Mouse (Mus musculus) kidney, postnatal 0 days (tissue): ENCODE measurements around the gene Ncapd2. TPM values are rescaled to one million over a fixed set of nuclear protein-coding genes. Genes with fewer than 3 reads are reported as not detected.
"Not testable (repeated sequence)": the region's sequence is repeated elsewhere in the genome, so short reads cannot be mapped to it uniquely, and the experiment has no call there.

ENCODE experiments used
- ATAC-seq: fragments of 200-750 bp; cut with Nextera tagmentation; replicated peaks from 2 replicates; pipeline ENCODE4 v1.8.0; 2017; ENCODE audit warnings: low read depth, moderate number of reproducible peaks, moderate TSS enrichment, moderate library complexity; ENCODE audit not compliant: low FRiP score
- DNase-seq: peaks from one replicate; pipeline ENCODE4 v3.0.0-alpha.2; 2016; ENCODE audit warnings: low spot score
- H3K27ac ChIP-seq: fragments of 300-500 bp; sonication (generic); 2 replicates; pipeline ENCODE4 v1.5.1; 2014; ENCODE audit warnings: mild to moderate bottlenecking
- H3K27me3 ChIP-seq: fragments of 300-500 bp; sonication (generic); 2 replicates; pipeline ENCODE4 v1.6.1; 2014; ENCODE audit warnings: low read length, mixed read lengths; ENCODE audit not compliant: insufficient read depth
- H3K36me3 ChIP-seq: fragments of 300-500 bp; sonication (generic); 2 replicates; pipeline ENCODE4 v1.6.1; 2014; ENCODE audit warnings: low read length, mixed read lengths; ENCODE audit not compliant: insufficient read depth
- H3K4me1 ChIP-seq: fragments of 300-500 bp; sonication (generic); replicated peaks from 2 replicates; pipeline ENCODE4 v1.6.1; 2014; ENCODE audit warnings: antibody characterized with exemption, low read length, mixed read lengths; ENCODE audit not compliant: insufficient read depth
- H3K4me2 ChIP-seq: fragments of 300-500 bp; sonication (generic); 2 replicates; pipeline ENCODE4 v1.6.1; 2014; ENCODE audit warnings: mild to moderate bottlenecking, low read length, moderate library complexity, mixed read lengths
- H3K4me3 ChIP-seq: fragments of 300-500 bp; sonication (generic); replicated peaks from 2 replicates; pipeline ENCODE4 v1.5.1; 2014; ENCODE audit warnings: low read depth, low read length
- H3K9ac ChIP-seq: fragments of 300-500 bp; sonication (generic); 2 replicates; pipeline ENCODE4 v1.6.1; 2014; ENCODE audit warnings: low read depth, low read length
- H3K9me3 ChIP-seq: fragments of 300-500 bp; sonication (generic); replicated peaks from 2 replicates; pipeline ENCODE4 v1.6.1; 2016; ENCODE audit warnings: low read length, inconsistent platforms, mixed read lengths
- CTCF ChIP-seq: IDR thresholded peaks from 2 replicates; pipeline ENCODE4 v1.5.1; 2016; ENCODE audit warnings: antibody characterized with exemption, low read depth, mild to moderate bottlenecking, moderate library complexity
- WGBS: fragments of 180-500 bp; shearing (Covaris S2); extraction: QIAGEN DNeasy Blood & Tissue Kit; methylation state at CpG from one replicate; pipeline ENCODE4 v1.1.7; 2014; 5-methylcytosine and 5-hydroxymethylcytosine counted together
- polyA plus RNA-seq: library from polyadenylated mRNA; unstranded; fragments of >200 nt; fragmentation: Nextera tagmentation; extraction: Ambion mirVana; gene quantifications from 2 replicates; pipeline ENCODE4 v1.2.1, GENCODE M21; 2015

Ncapd2 gene
- polyA plus RNA-seq, 1 experiment from 2014 or later, result 43.8 TPM

GRCm38 (mm10) chr6:125164672-125165327 is 26.7 kb downstream of the Ncapd2 start:
- peaks cover 29% of the 10 kb centered on the region for H3K4me1 ChIP-seq
- no peaks in the 10 kb centered on the region for H3K9me3 ChIP-seq
- WGBS, result under 1% methylated on average over 38 of the region's 39 CpGs
- peak; percentile 87 for DNase-seq
- ATAC-seq, result peak; percentile 18
- peak overlapping the region; percentile 88 for H3K27ac ChIP-seq
- peak overlapping the region; percentile 86 for H3K9ac ChIP-seq
- peaks cover 23% of the 10 kb centered on the region for H3K36me3 ChIP-seq
- H3K27me3 ChIP-seq, result no peaks in the 10 kb centered on the region
- peak overlapping the region; percentile 86 for H3K4me3 ChIP-seq
- no peak for TF ChIP-seq CTCF
- peak overlapping the region; percentile 87 for H3K4me2 ChIP-seq

DNA sequence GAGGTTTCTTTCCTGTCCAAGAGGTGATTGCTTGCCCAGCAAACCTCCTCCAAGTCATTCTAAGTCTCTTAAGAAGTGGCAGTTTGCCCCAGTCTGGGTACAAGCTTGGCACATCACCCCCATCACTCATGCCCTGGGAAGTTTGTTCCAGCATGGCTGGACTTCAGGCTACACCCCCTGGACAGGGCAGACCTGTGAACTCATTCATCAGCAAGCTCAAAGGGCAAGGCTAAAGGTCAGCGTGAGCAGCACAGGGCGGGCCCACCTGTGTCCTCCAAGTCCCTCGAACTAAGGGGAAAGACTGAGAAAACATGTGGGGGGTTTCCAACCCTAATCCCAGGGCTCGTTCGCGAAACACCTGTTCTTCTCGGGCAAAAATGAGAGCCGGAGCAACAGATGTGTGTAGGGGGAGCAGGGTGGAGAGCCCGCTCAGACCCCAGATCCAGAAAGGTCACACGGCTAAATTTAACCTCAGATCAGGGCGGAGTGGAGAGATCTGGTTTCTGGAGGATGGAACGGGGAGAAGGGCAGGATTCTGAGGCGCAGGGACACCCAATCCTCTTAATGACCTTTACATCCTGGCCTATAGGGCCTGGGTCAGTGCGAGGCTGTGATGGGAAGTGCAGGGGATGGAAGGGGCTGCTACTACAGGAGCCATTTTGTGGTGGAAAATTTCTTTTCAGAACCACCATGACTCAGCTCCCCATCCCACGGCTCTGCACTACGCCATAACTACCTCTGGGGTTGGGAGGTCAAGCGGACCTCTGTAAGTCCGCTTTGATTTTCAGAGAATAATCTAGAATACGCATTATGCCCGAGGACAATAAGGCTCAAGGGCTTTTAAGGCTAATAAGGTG is 27.5 kb downstream of the Ncapd2 start:
- TF ChIP-seq CTCF, result no peak
- H3K4me3 ChIP-seq, result peak overlapping the region; percentile 86
- no peaks in the 10 kb centered on the region for H3K27me3 ChIP-seq
- DNase-seq (peak; percentile 35), ATAC-seq (no peak)
- H3K27ac ChIP-seq, result peak overlapping the region; percentile 88
- 2% methylated on average over 20 of the region's 20 CpGs for WGBS
- H3K4me2 ChIP-seq, result peak overlapping the region; percentile 87
- no peaks in the 10 kb centered on the region for H3K9me3 ChIP-seq
- peak overlapping the region; percentile 86 for H3K9ac ChIP-seq
- H3K36me3 ChIP-seq, result peaks cover 18% of the 10 kb centered on the region
- H3K4me1 ChIP-seq, result peaks cover 29% of the 10 kb centered on the region

DNA sequence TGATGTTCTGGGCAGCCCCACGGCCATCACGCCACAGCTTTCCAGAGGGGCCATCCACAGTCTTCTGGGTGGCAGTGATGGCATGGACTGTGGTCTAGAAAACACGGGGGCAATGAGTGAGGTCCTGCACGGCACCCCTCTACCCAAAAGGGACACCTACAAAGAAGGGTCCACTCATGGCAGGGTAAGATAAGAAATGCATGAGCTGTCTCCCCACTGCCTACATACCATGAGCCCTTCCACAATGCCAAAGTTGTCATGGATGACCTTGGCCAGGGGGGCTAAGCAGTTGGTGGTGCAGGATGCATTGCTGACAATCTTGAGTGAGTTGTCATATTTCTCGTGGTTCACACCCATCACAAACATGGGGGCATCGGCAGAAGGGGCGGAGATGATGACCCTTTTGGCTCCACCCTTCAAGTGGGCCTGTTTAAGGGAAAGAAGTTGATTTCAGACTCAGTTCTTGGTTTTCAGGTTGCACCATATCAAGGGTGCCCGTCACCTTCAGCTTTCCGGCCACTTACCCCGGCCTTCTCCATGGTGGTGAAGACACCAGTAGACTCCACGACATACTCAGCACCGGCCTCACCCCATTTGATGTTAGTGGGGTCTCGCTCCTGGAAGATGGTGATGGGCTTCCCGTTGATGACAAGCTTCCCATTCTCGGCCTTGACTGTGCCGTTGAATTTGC is 28.7 kb downstream of the Ncapd2 start:
- Histone ChIP-seq H3K36me3 (peaks cover 22% of the 10 kb centered on the region), H3K4me1 (peaks cover 29% of the 10 kb centered on the region)
- WGBS, result 78% methylated on average over 10 of the region's 16 CpGs
- H3K9me3 ChIP-seq, DNase-seq, ATAC-seq, H3K4me3 ChIP-seq, H3K9ac ChIP-seq, H3K27ac ChIP-seq, H3K4me2 ChIP-seq, H3K27me3 ChIP-seq: not testable (repeated sequence)

- not testable (repeated sequence) for H3K9ac ChIP-seq, ATAC-seq, H3K9me3 ChIP-seq, H3K4me2 ChIP-seq, H3K27me3 ChIP-seq, H3K4me3 ChIP-seq, H3K27ac ChIP-seq
- WGBS, result 13% methylated on average over 3 of the region's 5 CpGs
- H3K4me1 ChIP-seq, result peaks cover 22% of the 10 kb centered on the region
- TF ChIP-seq CTCF, result peak; percentile 73
- DNase-seq, result peak; percentile 83
- H3K36me3 ChIP-seq, result peaks cover 22% of the 10 kb centered on the region
Measured at GRCm38 (mm10) chr6:125161971-125162370, 29.5 kb downstream of the Ncapd2 start.

- H3K9ac ChIP-seq, result no peak overlapping the region
- no peaks in the 10 kb centered on the region for H3K9me3 ChIP-seq
- peak; percentile 82 for DNase-seq
- 27% methylated on average over 22 of the region's 22 CpGs for WGBS
- no peaks in the 10 kb centered on the region for H3K27me3 ChIP-seq
- peaks cover 22% of the 10 kb centered on the region for H3K36me3 ChIP-seq
- H3K27ac ChIP-seq, result peak overlapping the region; percentile 21; the same call in 1 of the 2 replicates
- no peak for TF ChIP-seq CTCF
- no peak overlapping the region for H3K4me3 ChIP-seq
- peaks cover 15% of the 10 kb centered on the region for H3K4me1 ChIP-seq
- no peak overlapping the region for H3K4me2 ChIP-seq
- no peak for ATAC-seq
Measured at GRCm38 (mm10) chr6:125160854-125161760, 30.4 kb downstream of the Ncapd2 start.

DNA sequence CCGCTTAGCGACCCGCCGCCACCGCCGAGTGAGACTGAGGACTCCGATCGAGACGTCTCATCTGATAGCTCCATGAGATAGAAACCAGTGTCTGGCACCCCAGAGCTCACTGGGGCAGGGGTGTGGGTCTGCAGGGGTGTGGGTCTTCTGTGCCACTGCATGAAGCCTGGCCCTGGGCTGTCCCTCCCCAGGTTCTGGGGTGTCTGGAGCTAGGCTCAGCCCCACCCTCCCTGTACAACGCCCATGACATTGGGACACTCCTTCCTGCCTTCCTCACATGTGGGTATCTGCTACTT is 31.0 kb downstream of the Ncapd2 start:
- ATAC-seq, result no peak
- 44% methylated on average over 10 of the region's 10 CpGs for WGBS
- no peaks in the 10 kb centered on the region for H3K9me3 ChIP-seq
- H3K27me3 ChIP-seq, result no peaks in the 10 kb centered on the region
- H3K4me2 ChIP-seq, result no peak overlapping the region
- TF ChIP-seq CTCF, result no peak
- DNase-seq, result no peak
- H3K9ac ChIP-seq, result no peak overlapping the region
- H3K27ac ChIP-seq, result no peak overlapping the region
- peaks cover 13% of the 10 kb centered on the region for H3K4me1 ChIP-seq
- peaks cover 22% of the 10 kb centered on the region for H3K36me3 ChIP-seq
- no peak overlapping the region for H3K4me3 ChIP-seq
